Mouse (Mus musculus) CH12.LX (cell line): ENCODE measurements around the gene Zdhhc25.

Experiments
- CTCF ChIP-seq, 2 experiments: IDR thresholded peaks in 1 of 2; conservative IDR thresholded peaks in 1 of 2; 2 replicates each; pipeline ENCODE4 v1.5.1; 2011 to 2012; ENCODE audit warnings: low read depth in 2 of 2, low read length in 2 of 2, improper control_type of control experiment in 1 of 2, inconsistent platforms in 1 of 2, mild to moderate bottlenecking in 1 of 2, moderate library complexity in 1 of 2
- ETS1 ChIP-seq: conservative IDR thresholded peaks from 2 replicates; pipeline ENCODE4 v1.6.1; 2012; ENCODE audit warnings: low read depth, mild to moderate bottlenecking, inconsistent platforms, low read length, improper control_type of control experiment, moderate library complexity
- MEF2A ChIP-seq: IDR thresholded peaks from 2 replicates; pipeline ENCODE4 v1.6.1; 2014; ENCODE audit warnings: low read depth, mild to moderate bottlenecking, inconsistent platforms, low read length, improper control_type of control experiment, borderline replicate concordance
- POLR2AphosphoS2 ChIP-seq: IDR thresholded peaks from 2 replicates; pipeline ENCODE4 v1.6.1; 2011; ENCODE audit warnings: low read depth, low read length, improper control_type of control experiment

GRCm38 (mm10) chr15:88603733-88604119, 3.6 kb downstream of the Zdhhc25 start:
- no peak for TF ChIP-seq POLR2AphosphoS2
- no peak for TF ChIP-seq MEF2A
- TF ChIP-seq ETS1 = no peak
- TF ChIP-seq CTCF (conservative IDR thresholded peaks at IDR 0.05 in 1 of 2, IDR thresholded peaks at IDR 0.05 in 1 of 2; ENCODE audit: low read depth in 2 of 2, low read length in 2 of 2) = no peak
